ENCODE assay signal across 8 mouse cellular contexts in genomic region chr9:63399463-63399815, GRCm38 (mm10). TPM values are rescaled to one million over a fixed set of nuclear protein-coding genes. Genes with fewer than 3 reads are reported as not detected.
A peak's percentile ranks its signal among the peaks of the same experiment; 100 is the strongest.
DNase-seq lines count a peak whose midpoint lies in the region; ATAC-seq and TF ChIP-seq lines count a peak whose summit lies in the region.

No protein-coding gene starts in this region.

- ATAC-seq in heart, embryonic 11.5 days (replicated peaks; ENCODE audit: insufficient number of reproducible peaks, low FRiP score, low TSS enrichment) = peak; percentile 23; the same call in 1 of the 2 replicates
- peak; percentile 23 for ATAC-seq in granulocyte monocyte progenitor cell, adult 5-6 weeks (replicated peaks; ENCODE audit: poor library complexity, severe bottlenecking)

- peak overlapping the region; percentile 89 for H3K9ac ChIP-seq in heart, embryonic 11.5 days (ENCODE audit: low read depth, low read length)
- H3K9ac ChIP-seq in ES-Bruce4 (ENCODE audit: low read depth, poor library complexity, severe bottlenecking) = peak overlapping the region; percentile 59

- H3K36me3 ChIP-seq in heart, embryonic 11.5 days (ENCODE audit: control insufficient read depth, insufficient read depth, low read length) = no peaks in the 10 kb centered on the region
- H3K36me3 ChIP-seq in ES-Bruce4 (ENCODE audit: control insufficient read depth, insufficient read depth, low read length, poor library complexity, severe bottlenecking) = no peaks in the 10 kb centered on the region
- peaks cover 4% of the 10 kb centered on the region for H3K36me3 ChIP-seq in megakaryocyte, embryonic 14.5 days (replicated peaks; ENCODE audit: low read length)

- peak overlapping the region; percentile 70 for H3K4me3 ChIP-seq in heart, embryonic 11.5 days (ENCODE audit: low read depth, low read length)
- peak overlapping the region; percentile 83 for H3K4me3 ChIP-seq in ES-Bruce4 (ENCODE audit: low read depth, low read length)
- peak overlapping the region; percentile 94 for H3K4me3 ChIP-seq in megakaryocyte, embryonic 14.5 days (replicated peaks)

- no peak for TF ChIP-seq EP300 in ES-Bruce4 (IDR thresholded peaks at IDR 0.05; ENCODE audit: insufficient read depth, low read depth, low read length)

- TF ChIP-seq CTCF in ES-Bruce4 (IDR thresholded peaks at IDR 0.05; ENCODE audit: low read depth, low read length) = no peak

- no peak for TF ChIP-seq POLR2A in ES-Bruce4 (IDR thresholded peaks at IDR 0.05; ENCODE audit: insufficient read depth, low read length)

- intact Hi-C loops in heart, postnatal 14 days (cut with DNase I) = loop anchor here (2.0 kb wide), 1 partner anchor 23 kb away; the partner anchor contains the start of gene Map2k5

- 2% methylated on average over 8 of the region's 8 CpGs for WGBS in heart, embryonic 11.5 days (ENCODE audit: insufficient replicate concordance)

- H3K27ac ChIP-seq in heart, embryonic 11.5 days (ENCODE audit: low read depth, low read length) = peak overlapping the region; percentile 57; the same call in 1 of the 2 replicates
- peak overlapping the region; percentile 46 for H3K27ac ChIP-seq in ES-Bruce4 (ENCODE audit: insufficient read depth, low read length)

- peak overlapping the region; percentile 68 for H3K4me2 ChIP-seq in heart, embryonic 11.5 days

- peaks cover 9% of the 10 kb centered on the region for H3K4me1 ChIP-seq in heart, embryonic 11.5 days (ENCODE audit: control insufficient read depth, insufficient read depth, low read length)
- no peaks in the 10 kb centered on the region for H3K4me1 ChIP-seq in ES-Bruce4 (ENCODE audit: control insufficient read depth, insufficient read depth, low read length)
- peaks cover 19% of the 10 kb centered on the region for H3K4me1 ChIP-seq in megakaryocyte, embryonic 14.5 days

- DNase-seq in heart, postnatal 14 days = no peak
- DNase-seq in right cerebral cortex, postnatal 14 days = no peak
- DNase-seq in right cerebral cortex, postnatal 4 days = no peak
- DNase-seq in left cerebral cortex, adult 9 months (ENCODE audit: low spot score in 2 of 2) = no peak

- no peaks in the 10 kb centered on the region for H3K27me3 ChIP-seq in heart, embryonic 11.5 days (ENCODE audit: control insufficient read depth, insufficient read depth, low read length)
- no peaks in the 10 kb centered on the region for H3K27me3 ChIP-seq in ES-Bruce4 (ENCODE audit: control insufficient read depth, insufficient read depth, low read length, poor library complexity, severe bottlenecking)
- H3K27me3 ChIP-seq in megakaryocyte, embryonic 14.5 days (replicated peaks) = no peaks in the 10 kb centered on the region

- H3K9me3 ChIP-seq in heart, embryonic 11.5 days (replicated peaks; ENCODE audit: control insufficient read depth, low read length) = no peaks in the 10 kb centered on the region
- no peaks in the 10 kb centered on the region for H3K9me3 ChIP-seq in ES-Bruce4 (replicated peaks; ENCODE audit: control insufficient read depth, insufficient read depth, low read length, poor library complexity, severe bottlenecking)
- no peaks in the 10 kb centered on the region for H3K9me3 ChIP-seq in megakaryocyte, embryonic 14.5 days

RNA-seq across cellular contexts. Expression of gene 2300009A05Rik, which starts 0.4 kb away (rescaled TPM):
- 52.3 and 55.6 TPM in 2 replicates for polyA plus RNA-seq in heart, embryonic 11.5 days (2014; fragmentation: Nextera tagmentation; extraction: Ambion mirVana)
- total RNA-seq in heart, postnatal 14 days (2021) = 10 to 100 TPM; 51.4 to 55.9 TPM
- 11.4 and 12.0 TPM in 2 replicates for polyA plus RNA-seq in ES-Bruce4 (2011; ENCODE audit: insufficient read depth, insufficient read length, low read depth, missing spikeins)
- 26.9 and 27.9 TPM in 2 replicates for total RNA-seq in granulocyte monocyte progenitor cell, adult 5-6 weeks (2014; fragmentation: Nextera tagmentation)
- total RNA-seq in granulocyte monocyte progenitor cell, adult 5-6 weeks (2017) = 7.7 and 11.0 TPM in 2 replicates
- 54.9 and 58.0 TPM in 2 replicates for polyA plus RNA-seq in megakaryocyte, embryonic 14.5 days (2012; ENCODE audit: insufficient read depth, low replicate concordance)

RNA-seq across cellular contexts. Expression of gene Map2k5, which starts 21.7 kb away (rescaled TPM):
- 26.8 and 30.7 TPM in 2 replicates for polyA plus RNA-seq in heart, embryonic 11.5 days (2014; fragmentation: Nextera tagmentation; extraction: Ambion mirVana)
- 10 to 100 TPM; 20.6 to 21.0 TPM for total RNA-seq in heart, postnatal 14 days (2021)
- 24.1 and 27.8 TPM in 2 replicates for polyA plus RNA-seq in ES-Bruce4 (2011; ENCODE audit: insufficient read depth, insufficient read length, low read depth, missing spikeins)
- 27.2 and 35.3 TPM in 2 replicates for total RNA-seq in granulocyte monocyte progenitor cell, adult 5-6 weeks (2014; fragmentation: Nextera tagmentation)
- total RNA-seq in granulocyte monocyte progenitor cell, adult 5-6 weeks (2017) = 21.3 and 33.0 TPM in 2 replicates
- 31.6 and 47.6 TPM in 2 replicates for polyA plus RNA-seq in megakaryocyte, embryonic 14.5 days (2012; ENCODE audit: insufficient read depth, low replicate concordance)
